Mouse (Mus musculus): ENCODE measurements at regions not wholly inside any gene's neighbourhood (a gene's known extent, or its start where the extent isn't known, plus 50 kb on each side); places are given as distances from the start of the nearest gene placed in this dataset.

DNA sequence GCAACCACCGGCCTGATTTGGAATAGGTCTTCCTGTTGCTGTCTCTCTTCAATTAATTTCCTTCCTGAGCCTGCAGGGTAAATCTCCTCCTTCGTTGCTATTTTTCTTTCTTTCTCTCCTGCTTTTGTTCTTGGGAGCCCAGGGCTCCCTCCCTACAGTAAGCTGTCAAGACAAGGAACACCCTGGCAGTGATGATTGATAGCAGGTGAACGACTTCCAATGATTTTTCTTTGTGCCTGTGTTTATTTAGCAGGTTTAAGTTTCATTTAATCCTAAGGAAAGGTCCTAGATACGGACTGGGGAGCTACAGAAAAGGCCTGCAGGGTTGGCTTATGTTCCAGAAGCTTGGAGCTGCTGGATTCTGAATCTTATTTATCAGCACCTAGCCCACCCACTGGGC is 105.5 kb downstream of the Foxa2 start:
- TF ChIP-seq POLR2A (IDR thresholded peaks at IDR 0.05; ENCODE audit: control insufficient read depth, extremely low read depth, insufficient read depth, low read length, poor library complexity) (no peak), CTCF (IDR thresholded peaks at IDR 0.05; ENCODE audit: borderline replicate concordance, control insufficient read depth, extremely low read depth, insufficient read depth, low read length, poor library complexity) (no peak)
